Mouse (Mus musculus): Measurements from ENCODE around the gene B4galt1. TPM values are rescaled to one million over a fixed set of nuclear protein-coding genes. Genes with fewer than 3 reads are reported as not detected.

Gene B4galt1
- polyA plus RNA-seq, 2 experiments: 14.3 to 30.3 TPM

GRCm38 (mm10) chr4:40877528-40877927, 23.7 kb upstream of the B4galt1 start:
- peak overlapping the region; percentile 28 for H3K4me2 ChIP-seq (ENCODE audit: low read depth)
- no peak overlapping the region for H3K4me3 ChIP-seq (ENCODE audit: insufficient read depth in 1 of 2, low read depth in 2 of 2, low read length in 2 of 2)
- no peaks in the 10 kb centered on the region for H3K9me3 ChIP-seq (ENCODE audit: control insufficient read depth, low read length)
- peaks cover 0 to 31% of the 10 kb centered on the region in 2 experiments; a peak in 3 of 4 replicates for H3K4me1 ChIP-seq (replicated peaks; ENCODE audit: control insufficient read depth in 2 of 2, insufficient read depth in 2 of 2, low read length in 1 of 2)
- no peak for TF ChIP-seq EP300 (IDR thresholded peaks at IDR 0.05; ENCODE audit: low read depth)
- TF ChIP-seq CTCF (IDR thresholded peaks at IDR 0.05; ENCODE audit: low read depth): no peak
- WGBS (ENCODE audit: insufficient replicate concordance): 32% methylated on average over 5 of the region's 5 CpGs
- H3K27ac ChIP-seq: no peak overlapping the region
- H3K36me3 ChIP-seq (replicated peaks; ENCODE audit: control insufficient read depth, insufficient read depth, low read depth): no peaks in the 10 kb centered on the region
- DNase-seq (ENCODE audit: low read depth in 3 of 3, low spot score in 3 of 3) (no peak), ATAC-seq (ENCODE audit: insufficient read depth) (no peak)
- no peak overlapping the region for H3K9ac ChIP-seq (replicated peaks)
- H3K27me3 ChIP-seq (ENCODE audit: control insufficient read depth, insufficient read depth, low read length): no peaks in the 10 kb centered on the region

- DNase-seq (ENCODE audit: low read depth in 3 of 3, low spot score in 3 of 3) (no peak), ATAC-seq (ENCODE audit: insufficient read depth) (peak; percentile 56; the same call in 1 of the 2 replicates)
- Histone ChIP-seq H3K4me3 (ENCODE audit: insufficient read depth in 1 of 2, low read depth in 2 of 2, low read length in 2 of 2) (peak overlapping the region in 1 of 2 experiments; percentile 8; a peak in 1 of 4 replicates), H3K36me3 (replicated peaks; ENCODE audit: control insufficient read depth, insufficient read depth, low read depth) (no peaks in the 10 kb centered on the region), H3K9me3 (ENCODE audit: control insufficient read depth, low read length) (no peaks in the 10 kb centered on the region), H3K27ac (no peak overlapping the region), H3K9ac (replicated peaks) (no peak overlapping the region), H3K4me2 (ENCODE audit: low read depth) (peak overlapping the region; percentile 28), H3K27me3 (ENCODE audit: control insufficient read depth, insufficient read depth, low read length) (no peaks in the 10 kb centered on the region), H3K4me1 (replicated peaks; ENCODE audit: control insufficient read depth in 2 of 2, insufficient read depth in 2 of 2, low read length in 1 of 2) (peaks cover 0 to 31% of the 10 kb centered on the region in 2 experiments; a peak in 3 of 4 replicates)
- 25% methylated on average over 12 of the region's 12 CpGs for WGBS (ENCODE audit: insufficient replicate concordance)
- no peak for TF ChIP-seq CTCF (IDR thresholded peaks at IDR 0.05; ENCODE audit: low read depth)
These were observed 23.1 kb upstream of the B4galt1 start for GRCm38 (mm10) chr4:40876814-40877371.

- no peak overlapping the region for H3K9ac ChIP-seq (replicated peaks)
- H3K9me3 ChIP-seq (ENCODE audit: control insufficient read depth, low read length): no peaks in the 10 kb centered on the region
- H3K36me3 ChIP-seq (replicated peaks; ENCODE audit: control insufficient read depth, insufficient read depth, low read depth): no peaks in the 10 kb centered on the region
- no peak for ATAC-seq (ENCODE audit: insufficient read depth)
- no peak overlapping the region for H3K4me2 ChIP-seq (ENCODE audit: low read depth)
- no peak for DNase-seq (ENCODE audit: low read depth in 3 of 3, low spot score in 3 of 3)
- no peak overlapping the region for H3K27ac ChIP-seq
- TF ChIP-seq EP300 (IDR thresholded peaks at IDR 0.05; ENCODE audit: low read depth): no peak
- TF ChIP-seq CTCF (IDR thresholded peaks at IDR 0.05; ENCODE audit: low read depth): no peak
- H3K4me1 ChIP-seq (replicated peaks; ENCODE audit: control insufficient read depth in 2 of 2, insufficient read depth in 2 of 2, low read length in 1 of 2): peaks cover 0 to 31% of the 10 kb centered on the region in 2 experiments; a peak in 3 of 4 replicates
- H3K27me3 ChIP-seq (ENCODE audit: control insufficient read depth, insufficient read depth, low read length): no peaks in the 10 kb centered on the region
- 71% methylated on average over 20 of the region's 20 CpGs for WGBS (ENCODE audit: insufficient replicate concordance)
- H3K4me3 ChIP-seq (ENCODE audit: insufficient read depth in 1 of 2, low read depth in 2 of 2, low read length in 2 of 2): no peak overlapping the region
These were observed 22.0 kb upstream of the B4galt1 start for GRCm38 (mm10) chr4:40875842-40876241.

- Histone ChIP-seq H3K4me2 (ENCODE audit: low read depth) (no peak overlapping the region), H3K4me3 (ENCODE audit: insufficient read depth in 1 of 2, low read depth in 2 of 2, low read length in 2 of 2) (no peak overlapping the region), H3K27ac (no peak overlapping the region), H3K36me3 (replicated peaks; ENCODE audit: control insufficient read depth, insufficient read depth, low read depth) (no peaks in the 10 kb centered on the region), H3K9me3 (ENCODE audit: control insufficient read depth, low read length) (no peaks in the 10 kb centered on the region), H3K4me1 (replicated peaks; ENCODE audit: control insufficient read depth in 2 of 2, insufficient read depth in 2 of 2, low read length in 1 of 2) (peaks cover 0 to 38% of the 10 kb centered on the region in 2 experiments; a peak in 3 of 4 replicates), H3K9ac (replicated peaks) (no peak overlapping the region), H3K27me3 (ENCODE audit: control insufficient read depth, insufficient read depth, low read length) (no peaks in the 10 kb centered on the region)
- 43% methylated on average over 5 of the region's 5 CpGs for WGBS (ENCODE audit: insufficient replicate concordance)
- ATAC-seq (ENCODE audit: insufficient read depth) (no peak), DNase-seq (ENCODE audit: low read depth in 3 of 3, low spot score in 3 of 3) (no peak)
- TF ChIP-seq EP300 (IDR thresholded peaks at IDR 0.05; ENCODE audit: low read depth) (no peak), CTCF (IDR thresholded peaks at IDR 0.05; ENCODE audit: low read depth) (no peak)
These were observed 21.2 kb upstream of the B4galt1 start for GRCm38 (mm10) chr4:40874794-40875552.

GRCm38 (mm10) chr4:40874151-40874600, 20.4 kb upstream of the B4galt1 start:
- ATAC-seq (ENCODE audit: insufficient read depth): no peak
- Histone ChIP-seq H3K36me3 (replicated peaks; ENCODE audit: control insufficient read depth, insufficient read depth, low read depth) (no peaks in the 10 kb centered on the region), H3K9ac (replicated peaks) (no peak overlapping the region), H3K27me3 (ENCODE audit: control insufficient read depth, insufficient read depth, low read length) (no peaks in the 10 kb centered on the region), H3K4me1 (replicated peaks; ENCODE audit: control insufficient read depth in 2 of 2, insufficient read depth in 2 of 2, low read length in 1 of 2) (peaks cover 0 to 38% of the 10 kb centered on the region in 2 experiments; a peak in 3 of 4 replicates), H3K9me3 (ENCODE audit: control insufficient read depth, low read length) (no peaks in the 10 kb centered on the region), H3K27ac (no peak overlapping the region), H3K4me3 (ENCODE audit: insufficient read depth in 1 of 2, low read depth in 2 of 2, low read length in 2 of 2) (no peak overlapping the region), H3K4me2 (ENCODE audit: low read depth) (no peak overlapping the region)
- WGBS (ENCODE audit: insufficient replicate concordance): 50% methylated on average over 6 of the region's 6 CpGs
- no peak for DNase-seq (ENCODE audit: low read depth in 3 of 3, low spot score in 3 of 3)
- TF ChIP-seq CTCF (IDR thresholded peaks at IDR 0.05; ENCODE audit: low read depth): no peak
- TF ChIP-seq EP300 (IDR thresholded peaks at IDR 0.05; ENCODE audit: low read depth): no peak
